Mouse (Mus musculus): ENCODE results near the gene Ctnna2.

Ctnna2 gene

GRCm38 (mm10) chr6:77120510-77120909 lies 859.0 kb downstream of the Ctnna2 start:
- DNase-seq (ENCODE audit: low spot score) = no peak

DNA sequence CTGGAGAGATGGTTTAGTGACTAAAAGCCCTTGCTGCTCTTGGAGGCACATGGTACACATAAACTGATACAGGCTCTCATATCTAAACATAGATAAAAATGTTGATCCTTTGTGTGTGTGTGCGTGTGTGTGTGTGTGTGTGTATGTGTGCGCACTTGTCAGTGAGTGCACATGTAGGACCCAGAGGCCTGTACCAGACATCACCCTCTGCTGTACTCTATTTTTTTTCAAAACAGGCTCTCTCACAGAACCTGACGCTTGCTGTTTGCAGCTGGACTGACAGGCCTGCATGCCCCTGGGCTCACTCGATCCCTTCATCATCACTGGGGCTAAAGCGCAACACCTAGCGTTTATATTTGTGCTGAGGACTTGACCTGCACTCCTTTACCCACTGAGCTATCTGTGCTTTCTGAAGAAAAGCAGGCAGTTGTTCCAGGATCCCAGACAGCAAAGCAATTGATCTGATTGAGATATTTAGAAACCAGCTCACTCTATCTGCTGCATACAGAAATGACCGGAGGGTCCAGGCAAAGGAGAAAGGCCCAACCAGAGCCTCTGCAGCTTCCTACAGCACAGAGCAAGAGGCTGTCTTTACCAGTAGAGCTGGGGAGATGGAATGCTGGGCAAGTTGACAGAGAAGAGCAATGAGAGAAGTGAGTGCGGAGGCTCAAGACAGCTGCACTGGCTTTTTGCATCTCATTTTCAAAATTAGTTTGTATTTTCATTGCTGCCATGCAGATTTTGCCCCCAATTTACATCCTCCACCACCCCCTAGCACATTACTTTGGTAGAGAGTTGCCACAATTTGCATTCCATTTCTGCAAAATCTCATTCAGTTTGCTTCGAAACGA lies 870.2 kb downstream of the Ctnna2 start:
- no peak for DNase-seq (ENCODE audit: low spot score)

DNA sequence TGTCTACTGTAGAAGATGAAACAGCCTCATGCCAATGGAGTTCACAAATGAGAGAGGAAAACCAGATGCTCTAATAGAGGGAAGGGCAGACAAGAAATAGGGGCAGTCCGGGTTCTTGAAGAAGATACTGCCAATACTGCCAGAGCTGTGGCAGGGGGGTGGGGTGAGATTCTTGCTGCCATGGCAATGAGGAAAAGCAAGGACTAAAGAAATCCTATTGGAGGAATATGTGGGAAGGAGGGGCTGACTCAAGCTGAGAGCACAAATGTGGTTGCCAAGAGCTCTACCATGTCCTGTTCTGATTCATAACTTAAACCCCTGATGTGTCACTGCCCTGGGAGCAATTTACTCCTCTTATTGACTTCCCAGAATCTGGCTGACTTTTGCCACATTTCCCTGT lies 878.5 kb downstream of the Ctnna2 start:
- DNase-seq (ENCODE audit: low spot score) = no peak

- no peak for DNase-seq (ENCODE audit: low spot score)
Measured at GRCm38 (mm10) chr6:77098540-77098939, 881.0 kb downstream of the Ctnna2 start.

GRCm38 (mm10) chr6:77075396-77076376 lies 903.8 kb downstream of the Ctnna2 start:
- DNase-seq (ENCODE audit: low spot score) = no peak

GRCm38 (mm10) chr6:77069595-77069994 lies 909.9 kb downstream of the Ctnna2 start:
- DNase-seq (ENCODE audit: low spot score) = no peak

GRCm38 (mm10) chr6:77050690-77051089 lies 928.8 kb downstream of the Ctnna2 start:
- DNase-seq (ENCODE audit: low spot score) = no peak

- no peak for DNase-seq (ENCODE audit: low spot score)
Measured at GRCm38 (mm10) chr6:77050193-77050592, 929.3 kb downstream of the Ctnna2 start.

DNA sequence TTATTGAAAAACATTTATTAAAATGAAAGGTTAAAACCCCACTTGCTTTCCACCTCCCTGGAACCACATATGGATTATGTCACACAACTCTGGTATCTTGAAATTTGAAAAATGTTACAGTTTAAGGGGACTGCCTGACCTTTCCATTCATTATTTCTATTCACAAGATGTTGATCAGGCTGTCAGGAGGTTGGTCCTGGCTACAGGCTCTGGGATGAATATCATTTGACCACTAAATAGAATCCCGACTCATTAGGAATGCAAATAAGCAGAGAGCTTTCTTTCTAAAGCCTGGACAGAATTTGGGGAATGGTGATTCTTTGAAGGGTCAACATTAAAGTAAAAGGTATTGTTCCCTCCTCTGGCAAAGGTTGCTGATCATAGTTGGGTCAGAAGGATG lies 931.9 kb downstream of the Ctnna2 start:
- no peak for DNase-seq (ENCODE audit: low spot score)

GRCm38 (mm10) chr6:77025066-77025465 lies 954.4 kb downstream of the Ctnna2 start:
- DNase-seq (ENCODE audit: low spot score) = no peak

DNA sequence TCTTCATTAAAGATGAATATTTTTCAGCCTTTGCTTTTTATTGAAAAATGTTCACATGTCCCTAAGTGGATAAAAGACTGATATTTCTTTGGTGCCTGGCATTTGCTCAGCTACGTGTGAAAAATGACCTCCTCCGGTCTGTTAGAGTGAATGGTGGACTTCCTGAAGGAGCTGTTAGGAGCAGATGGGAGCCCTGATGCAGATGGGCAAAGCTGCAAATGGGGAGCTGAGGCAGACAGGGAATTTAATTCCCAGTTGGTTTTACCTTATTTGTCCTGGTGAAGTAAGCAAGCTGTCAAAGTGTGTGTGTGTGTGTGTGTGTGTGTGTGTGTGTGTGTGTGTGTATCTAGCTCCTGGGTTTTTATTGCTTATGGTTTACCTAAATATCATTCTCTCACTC lies 966.3 kb downstream of the Ctnna2 start:
- DNase-seq (ENCODE audit: low spot score) = no peak

DNA sequence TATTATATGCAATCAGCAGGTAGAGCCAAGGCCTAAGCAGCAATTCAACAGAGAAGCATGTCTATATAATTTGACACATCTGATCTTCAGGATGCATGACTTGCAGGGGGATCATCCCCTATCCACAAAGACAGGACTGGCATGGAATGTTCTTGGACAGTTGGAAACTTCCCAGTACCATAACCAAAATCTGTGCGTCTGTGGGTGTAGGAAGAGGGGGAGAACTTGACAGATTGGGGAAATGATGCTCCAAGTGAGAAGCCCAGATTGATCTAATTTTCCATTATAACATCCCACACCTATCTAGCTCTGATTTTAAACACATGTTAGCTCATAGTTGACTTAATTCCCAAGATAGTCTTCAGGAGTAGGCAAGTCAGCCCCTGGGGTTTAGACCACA lies 968.5 kb downstream of the Ctnna2 start:
- no peak for DNase-seq (ENCODE audit: low spot score)

- DNase-seq (ENCODE audit: low spot score) = no peak
Measured at GRCm38 (mm10) chr6:76992128-76992527, 987.4 kb downstream of the Ctnna2 start.

- DNase-seq (ENCODE audit: low spot score) = no peak
Measured at GRCm38 (mm10) chr6:76984773-76985172, 994.7 kb downstream of the Ctnna2 start.

DNA sequence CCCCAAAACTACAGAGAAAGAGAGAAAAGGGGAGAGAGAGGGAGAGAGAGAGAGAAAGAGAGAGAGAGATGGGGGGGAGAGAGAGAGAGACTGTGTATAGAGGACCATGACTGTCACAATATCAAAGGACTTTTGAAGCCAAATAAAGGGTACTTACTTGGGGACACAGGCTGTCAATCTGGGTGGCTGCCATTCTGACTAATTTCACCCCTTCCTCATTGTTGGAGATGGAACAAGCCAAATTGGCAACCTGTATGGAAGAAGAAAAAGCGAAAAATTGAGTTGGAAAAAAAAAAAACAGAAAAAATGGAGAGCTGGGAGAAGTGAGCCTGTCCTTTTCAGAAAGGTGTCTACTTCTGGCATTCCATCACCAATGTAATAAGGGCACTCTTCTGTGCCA lies 997.8 kb downstream of the Ctnna2 start:
- no peak for DNase-seq (ENCODE audit: low spot score)

GRCm38 (mm10) chr6:76979247-76979850 lies 1000.1 kb downstream of the Ctnna2 start:
- no peak for DNase-seq (ENCODE audit: low spot score)

GRCm38 (mm10) chr6:76977817-76978216 lies 1001.7 kb downstream of the Ctnna2 start:
- no peak for DNase-seq (ENCODE audit: low spot score)

GRCm38 (mm10) chr6:76974297-76974696 lies 1005.2 kb downstream of the Ctnna2 start:
- no peak for DNase-seq (ENCODE audit: low spot score)

GRCm38 (mm10) chr6:76964998-76965432 lies 1014.5 kb downstream of the Ctnna2 start:
- no peak for DNase-seq (ENCODE audit: low spot score)

GRCm38 (mm10) chr6:76908086-76908485 lies 1071.4 kb downstream of the Ctnna2 start:
- no peak for DNase-seq (ENCODE audit: low spot score)

- DNase-seq (ENCODE audit: low spot score) = no peak
Measured at GRCm38 (mm10) chr6:76897156-76897555, 1082.3 kb downstream of the Ctnna2 start.
